Mouse (Mus musculus) spleen, postnatal 0 days (tissue): ENCODE data around the gene C1d. TPM values are rescaled to one million over a fixed set of nuclear protein-coding genes. Genes with fewer than 3 reads are reported as not detected.

Experiments
- polyA plus RNA-seq: library from polyadenylated mRNA; unstranded; fragments of >200 nt; fragmentation: Nextera tagmentation; extraction: Ambion mirVana; gene quantifications from 2 replicates; pipeline ENCODE4 v1.2.1, GENCODE M21; 2015

The C1d gene
- 67.5 and 70.8 TPM in 2 replicates for polyA plus RNA-seq

DNA sequence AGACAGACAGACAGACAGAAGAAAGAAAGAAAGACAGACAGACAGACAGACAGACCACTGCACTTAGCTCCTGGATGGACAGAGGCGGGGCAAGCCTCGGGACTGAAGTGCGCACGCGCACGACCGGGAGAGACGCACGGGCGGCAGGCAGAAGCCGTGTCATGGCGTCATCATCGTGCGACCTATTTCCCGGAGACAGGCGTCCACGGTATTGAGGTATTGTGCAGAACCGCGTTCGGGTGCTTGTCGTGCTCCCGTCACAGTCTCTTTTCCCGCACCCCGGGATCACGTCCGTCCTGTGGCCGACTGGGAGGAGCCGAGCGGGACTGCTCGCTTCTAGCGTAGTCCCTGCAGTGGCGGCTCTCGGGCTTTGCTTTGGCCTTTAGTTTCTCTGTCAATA lies at the start of gene C1d:
Gene C1d, plus strand, starts transcription at position 137 of the 400 bp plus-strand sequence.

DNA sequence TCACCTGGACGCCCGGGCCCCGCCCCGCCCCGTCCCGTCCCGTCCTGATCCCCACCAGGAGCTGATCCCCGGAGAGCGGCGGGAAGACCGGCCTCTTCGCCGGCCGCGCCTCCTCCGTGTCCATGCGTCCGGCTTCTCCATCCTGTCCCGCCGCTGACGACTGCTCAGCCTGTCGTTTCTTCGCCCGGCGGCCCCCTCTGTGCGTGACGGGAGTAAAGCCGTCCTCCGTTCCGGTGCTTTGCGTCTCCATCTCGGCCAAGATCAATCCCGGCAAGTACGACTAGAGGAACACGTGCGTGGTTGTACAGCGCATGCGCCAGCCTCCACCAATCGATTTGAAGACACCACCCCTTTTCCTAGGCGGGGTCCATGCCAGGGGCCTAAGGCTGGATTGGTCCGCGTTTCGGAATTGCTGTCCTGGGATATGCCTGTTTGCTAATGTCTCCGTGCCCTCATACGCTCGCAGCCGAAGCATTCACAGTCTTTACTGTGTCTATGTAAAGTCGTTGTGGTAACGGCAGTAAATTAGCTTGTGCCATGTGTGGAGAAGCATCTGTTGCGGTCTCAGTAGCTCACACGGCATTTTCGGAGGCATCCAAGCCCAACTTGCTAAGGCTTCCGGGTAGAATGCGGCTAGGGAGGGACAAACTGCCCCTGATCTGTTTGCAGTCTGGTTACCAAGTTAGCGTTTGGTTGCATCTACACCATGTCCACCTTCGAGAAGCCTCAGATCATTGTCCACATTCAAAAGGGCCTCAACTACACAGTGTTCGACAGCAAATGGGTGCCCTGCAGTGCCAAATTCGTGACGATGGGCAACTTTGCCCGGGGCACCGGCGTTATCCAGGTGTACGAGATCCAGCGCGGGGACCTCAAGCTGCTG lies 45.9 kb upstream of the C1d start, which contains the start of gene Pno1:
Gene Pno1, minus strand, starts transcription at position 311 of the 883 bp plus-strand sequence.

Other genes starting within 250 kb of the C1d start
- gene Cnrip1, start 206.0 kb upstream of the C1d start, polyA plus RNA-seq: 10.2 and 16.6 TPM in 2 replicates
- gene Plek, start 205.2 kb upstream of the C1d start, polyA plus RNA-seq: 18.2 and 24.0 TPM in 2 replicates
- 48.3 and 57.2 TPM in 2 replicates for gene Ppp3r1, start 98.3 kb upstream of the C1d start, polyA plus RNA-seq
- gene Wdr92, start 75.5 kb upstream of the C1d start, polyA plus RNA-seq: 16.5 and 18.1 TPM in 2 replicates
- 45.5 and 48.9 TPM in 2 replicates for gene Pno1, start 46.0 kb upstream of the C1d start, polyA plus RNA-seq